ENCODE assay signal across 8 mouse cellular contexts in genomic region chr2:34869680-34870079, GRCm38 (mm10). TPM values are rescaled to one million over a fixed set of nuclear protein-coding genes. Genes with fewer than 3 reads are reported as not detected.
DNase-seq lines count a peak whose midpoint lies in the region; ATAC-seq and TF ChIP-seq lines count a peak whose summit lies in the region.

No protein-coding gene starts in this region.

- TF ChIP-seq CTCF in ES-Bruce4 (IDR thresholded peaks at IDR 0.05; ENCODE audit: low read depth, low read length) = no peak

- H3K36me3 ChIP-seq in ES-Bruce4 (ENCODE audit: control insufficient read depth, insufficient read depth, low read length, poor library complexity, severe bottlenecking) (peaks cover 16% of the 10 kb centered on the region), myocyte (ENCODE audit: control insufficient read depth, insufficient read depth) (peaks cover 13% of the 10 kb centered on the region)
- peaks cover 14% of the 10 kb centered on the region for H3K36me3 ChIP-seq in embryonic facial prominence, embryonic 14.5 days (ENCODE audit: control insufficient read depth, insufficient read depth, low read length)
- H3K36me3 ChIP-seq in intestine, embryonic 15.5 days = peaks cover 5% of the 10 kb centered on the region

- H3K27ac ChIP-seq in ES-Bruce4 (ENCODE audit: insufficient read depth, low read length) = no peak overlapping the region
- H3K27ac ChIP-seq in embryonic facial prominence, embryonic 14.5 days (replicated peaks; ENCODE audit: low read depth, low read length) = no peak overlapping the region
- no peak overlapping the region for H3K27ac ChIP-seq in intestine, embryonic 15.5 days

- H3K79me2 ChIP-seq in myocyte (ENCODE audit: control insufficient read depth, insufficient read depth) = peaks cover 56% of the 10 kb centered on the region

- no peaks in the 10 kb centered on the region for H3K9me3 ChIP-seq in ES-Bruce4 (replicated peaks; ENCODE audit: control insufficient read depth, insufficient read depth, low read length, poor library complexity, severe bottlenecking)
- no peaks in the 10 kb centered on the region for H3K9me3 ChIP-seq in embryonic facial prominence, embryonic 14.5 days (ENCODE audit: control insufficient read depth, low read length)
- H3K9me3 ChIP-seq in intestine, embryonic 15.5 days = no peaks in the 10 kb centered on the region

- ATAC-seq in embryonic facial prominence, embryonic 14.5 days (ENCODE audit: low read depth) = no peak
- ATAC-seq in intestine, embryonic 15.5 days = no peak

- no peaks in the 10 kb centered on the region for H3K27me3 ChIP-seq in ES-Bruce4 (ENCODE audit: control insufficient read depth, insufficient read depth, low read length, poor library complexity, severe bottlenecking)
- H3K27me3 ChIP-seq in embryonic facial prominence, embryonic 14.5 days (replicated peaks; ENCODE audit: control insufficient read depth, insufficient read depth, low read length) = peaks cover 19% of the 10 kb centered on the region
- H3K27me3 ChIP-seq in intestine, embryonic 15.5 days (replicated peaks) = no peaks in the 10 kb centered on the region
- peaks cover 4% of the 10 kb centered on the region for H3K27me3 ChIP-seq in myocyte (ENCODE audit: control insufficient read depth, insufficient read depth, insufficient read length)

- H3K4me3 ChIP-seq in ES-Bruce4 (ENCODE audit: low read depth, low read length) (peak overlapping the region; percentile 63), myocyte (peak overlapping the region; percentile 90)
- peak overlapping the region; percentile 91 for H3K4me3 ChIP-seq in embryonic facial prominence, embryonic 14.5 days (ENCODE audit: low read depth, low read length)
- H3K4me3 ChIP-seq in intestine, embryonic 15.5 days (replicated peaks) = peak overlapping the region; percentile 23

- peak; percentile 17 for DNase-seq in cerebellum, adult 9-10 months
- no peak for DNase-seq in cerebellum, adult 8-10 months
- DNase-seq in embryonic facial prominence, embryonic 14.5 days (ENCODE audit: low spot score) = no peak
- no peak for DNase-seq in cerebellum, postnatal 14 days
- DNase-seq in ovary, postnatal 14 days (ENCODE audit: low spot score) = no peak

- H3K9ac ChIP-seq in ES-Bruce4 (ENCODE audit: low read depth, poor library complexity, severe bottlenecking) = peak overlapping the region; percentile 62
- H3K9ac ChIP-seq in embryonic facial prominence, embryonic 14.5 days (ENCODE audit: low read depth, low read length) = peak overlapping the region; percentile 90
- peak overlapping the region; percentile 39 for H3K9ac ChIP-seq in intestine, embryonic 15.5 days

- no peak overlapping the region for H3ac ChIP-seq in myocyte (ENCODE audit: control insufficient read depth, insufficient read length)

- TF ChIP-seq POLR2A in ES-Bruce4 (IDR thresholded peaks at IDR 0.05; ENCODE audit: insufficient read depth, low read length) (no peak), myocyte (IDR thresholded peaks at IDR 0.05; ENCODE audit: insufficient read length, low read depth) (no peak)

- H3K4me2 ChIP-seq in embryonic facial prominence, embryonic 14.5 days (ENCODE audit: low read depth, low read length) = peak overlapping the region; percentile 60
- H3K4me2 ChIP-seq in intestine, embryonic 15.5 days (replicated peaks) = peak overlapping the region; percentile 54
- H3K4me2 ChIP-seq in myocyte (ENCODE audit: low read depth) = peak overlapping the region; percentile 75

- TF ChIP-seq EP300 in ES-Bruce4 (IDR thresholded peaks at IDR 0.05; ENCODE audit: insufficient read depth, low read depth, low read length) = no peak

- no peaks in the 10 kb centered on the region for H3K4me1 ChIP-seq in ES-Bruce4 (ENCODE audit: control insufficient read depth, insufficient read depth, low read length)
- peaks cover 13% of the 10 kb centered on the region for H3K4me1 ChIP-seq in embryonic facial prominence, embryonic 14.5 days (ENCODE audit: control insufficient read depth, insufficient read depth, low read length)
- peaks cover 11% of the 10 kb centered on the region; the same call in 1 of the 2 replicates for H3K4me1 ChIP-seq in intestine, embryonic 15.5 days (replicated peaks)

- 39% methylated on average over 5 of the region's 5 CpGs for whole genome bisulfite sequencing in embryonic facial prominence, embryonic 14.5 days
- WGBS in intestine, embryonic 15.5 days = 34% methylated on average over 5 of the region's 5 CpGs

TF ChIP-seq in myocyte, 11 proteins besides CTCF, POLR2A, EP300 and RAD21:
- TF ChIP-seq MYOG (IDR thresholded peaks at IDR 0.05; ENCODE audit: control insufficient read depth in 1 of 3, insufficient read depth in 1 of 3, insufficient read length in 2 of 3, low read depth in 2 of 3) = no peak
- TF ChIP-seq REST (IDR thresholded peaks at IDR 0.05; ENCODE audit: insufficient read depth, insufficient read length) = no peak
- TF ChIP-seq MYOD1 (IDR thresholded peaks at IDR 0.05; ENCODE audit: control insufficient read depth in 1 of 3, insufficient read length in 2 of 3, low read depth in 2 of 3) = no peak
- TF ChIP-seq POLR2AphosphoS2 (IDR thresholded peaks at IDR 0.05; ENCODE audit: insufficient read length, low read depth) = no peak
- TF ChIP-seq TCF12 (IDR thresholded peaks at IDR 0.05; ENCODE audit: insufficient read depth, poor library complexity, severe bottlenecking) = no peak
- TF ChIP-seq CEBPB (IDR thresholded peaks at IDR 0.05; ENCODE audit: insufficient read depth, poor library complexity, severe bottlenecking) = no peak
- TF ChIP-seq TCF3 (IDR thresholded peaks at IDR 0.05; ENCODE audit: insufficient read length, low read depth) = no peak
- no peak for TF ChIP-seq MAX (IDR thresholded peaks at IDR 0.05; ENCODE audit: low read depth)
- no peak for TF ChIP-seq SRF (IDR thresholded peaks at IDR 0.05; ENCODE audit: control insufficient read depth, insufficient read length, low read depth)
- no peak for TF ChIP-seq USF1 (IDR thresholded peaks at IDR 0.05; ENCODE audit: low read depth)
- no peak for TF ChIP-seq E2F4 (IDR thresholded peaks at IDR 0.05; ENCODE audit: insufficient read depth)

RNA-seq across cellular contexts. Expression of gene Cutal, which starts 4.5 kb away (rescaled TPM):
- polyA plus RNA-seq in ES-Bruce4 (2011; ENCODE audit: insufficient read depth, insufficient read length, low read depth, missing spikeins) (1.9 and 7.4 TPM in 2 replicates), myocyte (2012; fragmentation: generic; extraction: Trizol) (not detected)
- 0.09 TPM in 1 of 2 replicates, not detected in the other for polyA plus RNA-seq in embryonic facial prominence, embryonic 14.5 days (2014; fragmentation: Nextera tagmentation; extraction: Ambion mirVana)
- 5.7 and 6.8 TPM in 2 replicates for polyA plus RNA-seq in intestine, embryonic 15.5 days (2015; fragmentation: Nextera tagmentation; extraction: Ambion mirVana)

RNA-seq across cellular contexts. Expression of gene Psmd5, which starts 5.1 kb away (rescaled TPM):
- polyA plus RNA-seq in ES-Bruce4 (2011; ENCODE audit: insufficient read depth, insufficient read length, low read depth, missing spikeins) (63.9 and 77.6 TPM in 2 replicates), myocyte (2012; fragmentation: generic; extraction: Trizol) (27.2 TPM)
- 92.3 and 102 TPM in 2 replicates for polyA plus RNA-seq in embryonic facial prominence, embryonic 14.5 days (2014; fragmentation: Nextera tagmentation; extraction: Ambion mirVana)
- polyA plus RNA-seq in intestine, embryonic 15.5 days (2015; fragmentation: Nextera tagmentation; extraction: Ambion mirVana) = 88.7 and 98.0 TPM in 2 replicates

RNA-seq across cellular contexts. Expression of gene Gm34653, which starts 36.9 kb away (rescaled TPM):
- polyA plus RNA-seq in ES-Bruce4 (2011; ENCODE audit: insufficient read depth, insufficient read length, low read depth, missing spikeins) = 4.6 and 4.7 TPM in 2 replicates
- not detected in 2 replicates for polyA plus RNA-seq in embryonic facial prominence, embryonic 14.5 days (2014; fragmentation: Nextera tagmentation; extraction: Ambion mirVana)
- polyA plus RNA-seq in intestine, embryonic 15.5 days (2015; fragmentation: Nextera tagmentation; extraction: Ambion mirVana) = not detected in 2 replicates
- not detected for polyA plus RNA-seq in myocyte (2012; fragmentation: generic; extraction: Trizol)

RNA-seq across cellular contexts. Expression of gene Fbxw2, which starts 43.6 kb away (rescaled TPM):
- polyA plus RNA-seq in ES-Bruce4 (2011; ENCODE audit: insufficient read depth, insufficient read length, low read depth, missing spikeins) = 74.5 and 82.0 TPM in 2 replicates
- polyA plus RNA-seq in embryonic facial prominence, embryonic 14.5 days (2014; fragmentation: Nextera tagmentation; extraction: Ambion mirVana) = 64.1 and 75.1 TPM in 2 replicates
- polyA plus RNA-seq in intestine, embryonic 15.5 days (2015; fragmentation: Nextera tagmentation; extraction: Ambion mirVana) = 68.3 and 71.4 TPM in 2 replicates
- 43.9 TPM for polyA plus RNA-seq in myocyte (2012; fragmentation: generic; extraction: Trizol)

RNA-seq across cellular contexts. Expression of gene Phf19, which starts 44.1 kb away (rescaled TPM):
- polyA plus RNA-seq in ES-Bruce4 (2011; ENCODE audit: insufficient read depth, insufficient read length, low read depth, missing spikeins) (10.3 and 11.8 TPM in 2 replicates), myocyte (2012; fragmentation: generic; extraction: Trizol) (4.3 TPM)
- polyA plus RNA-seq in embryonic facial prominence, embryonic 14.5 days (2014; fragmentation: Nextera tagmentation; extraction: Ambion mirVana) = 10.8 and 12.2 TPM in 2 replicates
- polyA plus RNA-seq in intestine, embryonic 15.5 days (2015; fragmentation: Nextera tagmentation; extraction: Ambion mirVana) = 8.0 TPM in 2 replicates

Comparison
In these comparisons a context has a peak if more than half of its experiments do, and no peak if none do; other contexts are left out.
1. H3K4me3 ChIP-seq: peak in every context shown above with its lines; median percentile 91 in embryonic facial prominence, embryonic 14.5 days; 90 in myocyte; 63 in ES-Bruce4; 23 in intestine, embryonic 15.5 days.
2. H3K9ac ChIP-seq: peak in every context shown above with its lines; median percentile 90 in embryonic facial prominence, embryonic 14.5 days; 62 in ES-Bruce4; 39 in intestine, embryonic 15.5 days.